Mouse (Mus musculus): Measurements from ENCODE around the gene Hoxa4. TPM values are rescaled to one million over a fixed set of nuclear protein-coding genes. Genes with fewer than 3 reads are reported as not detected.
A peak's percentile ranks its signal among the peaks of the same experiment; 100 is the strongest.

Hoxa4 gene
- polyA plus RNA-seq (2015; fragmentation: Nextera tagmentation; extraction: Ambion mirVana), result not detected in 2 replicates

GRCm38 (mm10) chr6:52190906-52191810, at the start of gene Hoxa4:
Gene Hoxa4, minus strand, starts transcription at chr6:52191753.
- Histone ChIP-seq H3K4me3 (peak within 1 kb of the TSS; percentile 42), H3K36me3 (no peaks in the 10 kb centered on the region), H3K9ac (replicated peaks) (no peak within 1 kb of the TSS), H3K4me1 (peaks cover 14% of the 10 kb centered on the region), H3K4me2 (replicated peaks) (peak within 1 kb of the TSS; percentile 66), H3K9me3 (no peaks in the 10 kb centered on the region), H3K27me3 (peaks cover 99% of the 10 kb centered on the region), H3K27ac (replicated peaks) (no peak within 1 kb of the TSS)
- WGBS, result under 1% methylated on average over 77 of the region's 102 CpGs
- no peak for ATAC-seq (replicated peaks)

- Histone ChIP-seq H3K9ac (replicated peaks) (no peak overlapping the region), H3K4me3 (no peak overlapping the region), H3K4me2 (replicated peaks) (no peak overlapping the region), H3K4me1 (0 out of 2 replicates have a peak, but pooled peaks cover 3% of the 10 kb centered on the region), H3K27ac (replicated peaks) (no peak overlapping the region), H3K36me3 (no peaks in the 10 kb centered on the region), H3K27me3 (peaks cover 99% of the 10 kb centered on the region), H3K9me3 (no peaks in the 10 kb centered on the region)
- no peak for ATAC-seq (replicated peaks)
- 4% methylated on average over 9 of the region's 9 CpGs for WGBS
Measured at GRCm38 (mm10) chr6:52241001-52241621, 49.6 kb upstream of the Hoxa4 start.

- no peak within 1 kb of the TSS for H3K9ac ChIP-seq (replicated peaks)
- no peaks in the 10 kb centered on the region for H3K36me3 ChIP-seq
- H3K4me2 ChIP-seq (replicated peaks), result no peak within 1 kb of the TSS
- no peaks in the 10 kb centered on the region for H3K9me3 ChIP-seq
- peaks cover 99% of the 10 kb centered on the region for H3K27me3 ChIP-seq
- H3K4me3 ChIP-seq, result no peak within 1 kb of the TSS
- H3K27ac ChIP-seq (replicated peaks), result no peak within 1 kb of the TSS
- H3K4me1 ChIP-seq, result 0 out of 2 replicates have a peak, but pooled peaks cover 3% of the 10 kb centered on the region
- WGBS, result 1% methylated on average over 35 of the region's 35 CpGs
- no peak for ATAC-seq (replicated peaks)
Measured at GRCm38 (mm10) chr6:52240389-52241000, 48.9 kb upstream of the Hoxa4 start, which contains the start of gene Hoxa10. Gene Hoxa10, minus strand, starts transcription at chr6:52240854.

- no peak overlapping the region for H3K4me2 ChIP-seq (replicated peaks)
Measured at GRCm38 (mm10) chr6:52239625-52240388, 48.3 kb upstream of the Hoxa4 start.

GRCm38 (mm10) chr6:52238976-52239375, 47.4 kb upstream of the Hoxa4 start:
- ATAC-seq (replicated peaks), result no peak
- no peaks in the 10 kb centered on the region for H3K9me3 ChIP-seq
- H3K27me3 ChIP-seq, result peaks cover 99% of the 10 kb centered on the region
- H3K4me2 ChIP-seq (replicated peaks), result no peak overlapping the region
- no peak overlapping the region for H3K27ac ChIP-seq (replicated peaks)
- H3K36me3 ChIP-seq, result no peaks in the 10 kb centered on the region
- no peak overlapping the region for H3K9ac ChIP-seq (replicated peaks)
- WGBS, result 3% methylated on average over 7 of the region's 7 CpGs
- 0 out of 2 replicates have a peak, but pooled peaks cover 3% of the 10 kb centered on the region for H3K4me1 ChIP-seq
- H3K4me3 ChIP-seq, result no peak overlapping the region

More at GRCm38 (mm10) chr6:52239625-52240388, 48.3 kb upstream of the Hoxa4 start:
- no peak for ATAC-seq (replicated peaks)
- Histone ChIP-seq H3K36me3 (no peaks in the 10 kb centered on the region), H3K9ac (replicated peaks) (no peak overlapping the region), H3K27me3 (peaks cover 99% of the 10 kb centered on the region), H3K9me3 (no peaks in the 10 kb centered on the region), H3K27ac (replicated peaks) (no peak overlapping the region), H3K4me3 (no peak overlapping the region), H3K4me1 (0 out of 2 replicates have a peak, but pooled peaks cover 3% of the 10 kb centered on the region)
- WGBS, result 3% methylated on average over 30 of the region's 30 CpGs

GRCm38 (mm10) chr6:52238155-52238545, 46.6 kb upstream of the Hoxa4 start:
- H3K27me3 ChIP-seq, result peaks cover 99% of the 10 kb centered on the region
- H3K4me3 ChIP-seq, result no peak overlapping the region
- ATAC-seq (replicated peaks), result no peak
- 3% methylated on average over 7 of the region's 7 CpGs for WGBS
- H3K9ac ChIP-seq (replicated peaks), result no peak overlapping the region
- no peak overlapping the region for H3K27ac ChIP-seq (replicated peaks)
- H3K4me2 ChIP-seq (replicated peaks), result no peak overlapping the region
- no peaks in the 10 kb centered on the region for H3K9me3 ChIP-seq
- 0 out of 2 replicates have a peak, but pooled peaks cover 3% of the 10 kb centered on the region for H3K4me1 ChIP-seq
- no peaks in the 10 kb centered on the region for H3K36me3 ChIP-seq

GRCm38 (mm10) chr6:52237346-52238154, 46.0 kb upstream of the Hoxa4 start:
- H3K36me3 ChIP-seq, result no peaks in the 10 kb centered on the region
- H3K27me3 ChIP-seq, result peaks cover 99% of the 10 kb centered on the region
- no peak overlapping the region for H3K27ac ChIP-seq (replicated peaks)
- 8% methylated on average over 10 of the region's 10 CpGs for WGBS
- no peaks in the 10 kb centered on the region for H3K9me3 ChIP-seq
- ATAC-seq (replicated peaks), result no peak
- H3K4me1 ChIP-seq, result 0 out of 2 replicates have a peak, but pooled peaks cover 3% of the 10 kb centered on the region
- no peak overlapping the region for H3K9ac ChIP-seq (replicated peaks)
- H3K4me3 ChIP-seq, result no peak overlapping the region
- H3K4me2 ChIP-seq (replicated peaks), result no peak overlapping the region

- 7% methylated on average over 3 of the region's 3 CpGs for whole genome bisulfite sequencing
- Histone ChIP-seq H3K4me1 (0 out of 2 replicates have a peak, but pooled peaks cover 3% of the 10 kb centered on the region), H3K4me3 (no peak overlapping the region), H3K4me2 (replicated peaks) (no peak overlapping the region), H3K36me3 (no peaks in the 10 kb centered on the region), H3K9me3 (no peaks in the 10 kb centered on the region), H3K9ac (replicated peaks) (no peak overlapping the region), H3K27me3 (peaks cover 99% of the 10 kb centered on the region), H3K27ac (replicated peaks) (no peak overlapping the region)
- no peak for ATAC-seq (replicated peaks)
Measured at GRCm38 (mm10) chr6:52236806-52237205, 45.3 kb upstream of the Hoxa4 start.

- Histone ChIP-seq H3K4me2 (replicated peaks) (no peak overlapping the region), H3K27ac (replicated peaks) (no peak overlapping the region), H3K9ac (replicated peaks) (no peak overlapping the region), H3K4me3 (no peak overlapping the region), H3K4me1 (0 out of 2 replicates have a peak, but pooled peaks cover 3% of the 10 kb centered on the region), H3K9me3 (no peaks in the 10 kb centered on the region), H3K36me3 (no peaks in the 10 kb centered on the region), H3K27me3 (peaks cover 97% of the 10 kb centered on the region)
- ATAC-seq (replicated peaks), result no peak
- 19% methylated on average over 6 of the region's 6 CpGs for WGBS
Measured at GRCm38 (mm10) chr6:52235866-52236265, 44.3 kb upstream of the Hoxa4 start.

GRCm38 (mm10) chr6:52235267-52235666, 43.7 kb upstream of the Hoxa4 start:
- no peak overlapping the region for H3K27ac ChIP-seq (replicated peaks)
- no peak for ATAC-seq (replicated peaks)

More at GRCm38 (mm10) chr6:52235267-52235666, 43.7 kb upstream of the Hoxa4 start:
- peaks cover 97% of the 10 kb centered on the region for H3K27me3 ChIP-seq
- 28% methylated on average over 9 of the region's 9 CpGs for WGBS
- no peak overlapping the region for H3K4me3 ChIP-seq
- H3K9me3 ChIP-seq, result no peaks in the 10 kb centered on the region
- H3K4me2 ChIP-seq (replicated peaks), result no peak overlapping the region
- 0 out of 2 replicates have a peak, but pooled peaks cover 3% of the 10 kb centered on the region for H3K4me1 ChIP-seq
- no peaks in the 10 kb centered on the region for H3K36me3 ChIP-seq
- no peak overlapping the region for H3K9ac ChIP-seq (replicated peaks)
